Mouse (Mus musculus): ENCODE results near the gene Uggt1. TPM values are rescaled to one million over a fixed set of nuclear protein-coding genes. Genes with fewer than 3 reads are reported as not detected.

Uggt1 gene
- 10 to 100 TPM; 42.0 to 44.8 TPM for total RNA-seq (2021)
- long read RNA-seq, experiment 1, full-length matches to known transcripts, result 8 of 27 reads
- long read RNA-seq, experiment 1, partial matches to known transcripts, result 6 of 27 reads
- long read RNA-seq, experiment 1, other reads (novel, unspliced or antisense), result 13 of 27 reads
- long read RNA-seq, experiment 2, full-length matches to known transcripts, result 6 of 13 reads
- long read RNA-seq, experiment 2, partial matches to known transcripts, result 6 of 13 reads
- long read RNA-seq, experiment 2, other reads (novel, unspliced or antisense), result 1 of 13 reads

DNA sequence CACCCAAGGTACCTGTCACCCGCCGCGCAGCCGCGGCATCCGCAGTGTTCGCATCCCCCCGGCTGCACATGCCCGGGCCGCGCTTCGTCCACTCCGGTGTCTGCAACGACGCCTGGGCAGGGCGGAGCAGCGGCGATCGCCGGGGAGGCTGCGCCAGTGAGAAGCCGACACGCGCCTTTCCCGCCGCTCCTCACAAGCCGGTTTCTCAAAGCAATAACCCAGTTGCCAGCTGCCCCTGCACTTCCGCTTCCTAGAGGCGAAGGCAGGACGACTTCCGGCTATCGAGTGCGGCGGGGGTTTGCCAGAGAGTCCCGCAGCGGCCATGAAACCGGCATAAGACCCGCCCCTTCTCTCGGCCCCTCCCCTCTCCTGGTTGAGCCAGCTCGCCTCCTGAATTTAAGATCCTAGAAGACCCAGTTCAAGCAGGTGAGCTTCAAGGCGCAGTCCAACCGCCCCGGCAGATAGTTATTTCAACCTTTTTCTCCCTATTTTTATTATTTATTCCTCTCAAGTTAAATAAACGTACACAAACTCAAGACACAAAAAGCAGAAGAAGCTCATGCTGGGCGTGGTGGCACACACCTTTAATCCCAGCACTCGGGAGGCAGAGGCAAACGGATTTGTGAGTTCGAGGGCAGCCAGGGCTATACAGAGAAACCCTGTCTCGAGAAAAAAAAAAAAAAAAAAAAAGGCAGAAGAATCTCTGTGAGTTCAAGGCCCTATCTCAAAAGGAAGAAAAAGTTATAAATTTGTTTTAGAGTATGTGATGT is at the start of gene Uggt1:
Gene Uggt1 (minus strand): TSS at position 663 of the 770 bp plus-strand sequence.
- peak; percentile 91 to 95 for DNase-seq (ENCODE audit: low spot score in 2 of 2)

DNA sequence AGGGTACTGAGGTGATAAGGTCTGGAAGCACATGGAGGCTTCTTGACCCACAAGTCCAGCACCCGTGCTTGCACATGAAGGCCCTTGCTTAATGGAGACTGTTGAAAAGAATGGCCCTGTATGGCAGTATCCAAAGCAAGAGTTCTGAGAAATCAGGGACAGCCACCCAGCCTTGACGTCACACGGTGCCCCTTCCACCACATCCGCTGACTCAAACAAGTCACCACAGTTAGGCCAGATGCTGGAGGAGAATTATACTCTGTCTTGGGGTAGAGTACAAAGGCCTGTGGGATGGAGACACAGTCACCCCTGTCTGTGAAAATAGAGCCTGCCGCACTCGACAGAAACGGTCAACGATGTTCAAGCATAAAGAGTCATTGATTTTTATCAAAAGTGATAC is 49.0 kb upstream of the Uggt1 start:
- DNase-seq (ENCODE audit: low spot score in 2 of 2), result no peak

DNA sequence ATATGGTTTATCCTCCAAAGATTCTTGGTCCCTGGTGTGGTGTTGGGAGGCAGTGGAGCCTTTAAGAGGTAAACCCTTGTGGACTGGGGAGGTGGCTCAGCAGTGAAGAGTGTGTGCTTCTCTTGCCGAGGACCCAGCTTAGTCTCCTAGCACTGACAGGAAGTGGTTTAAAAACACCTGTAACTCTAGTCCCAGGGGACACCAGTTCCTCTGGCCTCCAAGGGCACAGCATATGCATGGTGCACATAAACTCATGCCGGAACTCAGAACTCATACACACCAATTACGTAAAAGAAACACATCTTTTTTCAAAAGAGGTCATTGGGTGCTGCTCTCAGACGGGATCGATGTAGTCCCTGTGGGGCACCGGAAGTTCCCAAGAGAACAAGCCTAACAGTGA is 37.3 kb upstream of the Uggt1 start:
- no peak for DNase-seq (ENCODE audit: low spot score in 2 of 2)

DNA sequence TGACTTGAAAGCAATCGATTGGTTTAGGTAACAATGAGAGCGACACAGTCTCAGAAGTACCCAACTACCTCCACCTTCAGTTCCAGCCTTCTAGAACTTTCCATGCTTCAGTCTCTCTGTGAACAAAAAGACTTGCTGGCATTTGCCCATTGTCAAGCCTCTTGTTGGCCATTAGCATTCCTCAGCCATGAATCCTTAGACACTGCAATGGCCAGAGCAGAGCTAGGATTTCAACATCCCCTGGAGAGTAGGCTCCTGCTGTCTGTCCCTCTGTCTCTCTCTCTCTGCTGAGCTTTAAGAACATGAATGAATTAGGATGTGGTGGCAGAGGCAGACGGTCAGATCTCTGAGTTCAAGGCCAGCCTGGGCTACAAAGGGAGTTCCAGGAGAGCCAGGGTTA is 36.4 kb upstream of the Uggt1 start:
- DNase-seq (ENCODE audit: low spot score in 2 of 2), result no peak

DNA sequence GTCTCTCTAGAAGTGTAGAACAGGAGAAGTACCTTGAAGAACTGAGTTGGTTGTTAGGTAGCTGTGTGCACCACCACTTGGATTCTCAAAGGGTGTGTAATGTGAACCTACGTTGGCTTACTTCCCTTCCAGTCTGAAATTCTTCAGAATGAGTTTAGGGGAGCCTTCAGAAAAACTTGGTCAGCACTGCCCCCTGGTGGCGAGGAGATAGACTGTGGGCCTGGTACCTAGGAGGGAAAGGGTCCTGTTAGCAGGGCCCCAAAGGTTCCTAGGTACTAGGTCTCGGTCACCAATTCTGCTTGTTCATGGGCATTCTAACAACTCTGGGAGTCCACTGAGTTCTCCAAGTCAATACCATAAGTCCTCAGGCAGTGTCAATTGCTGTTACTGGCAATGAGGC is 34.7 kb upstream of the Uggt1 start:
- DNase-seq (ENCODE audit: low spot score in 2 of 2), result peak; percentile 79 to 88

DNA sequence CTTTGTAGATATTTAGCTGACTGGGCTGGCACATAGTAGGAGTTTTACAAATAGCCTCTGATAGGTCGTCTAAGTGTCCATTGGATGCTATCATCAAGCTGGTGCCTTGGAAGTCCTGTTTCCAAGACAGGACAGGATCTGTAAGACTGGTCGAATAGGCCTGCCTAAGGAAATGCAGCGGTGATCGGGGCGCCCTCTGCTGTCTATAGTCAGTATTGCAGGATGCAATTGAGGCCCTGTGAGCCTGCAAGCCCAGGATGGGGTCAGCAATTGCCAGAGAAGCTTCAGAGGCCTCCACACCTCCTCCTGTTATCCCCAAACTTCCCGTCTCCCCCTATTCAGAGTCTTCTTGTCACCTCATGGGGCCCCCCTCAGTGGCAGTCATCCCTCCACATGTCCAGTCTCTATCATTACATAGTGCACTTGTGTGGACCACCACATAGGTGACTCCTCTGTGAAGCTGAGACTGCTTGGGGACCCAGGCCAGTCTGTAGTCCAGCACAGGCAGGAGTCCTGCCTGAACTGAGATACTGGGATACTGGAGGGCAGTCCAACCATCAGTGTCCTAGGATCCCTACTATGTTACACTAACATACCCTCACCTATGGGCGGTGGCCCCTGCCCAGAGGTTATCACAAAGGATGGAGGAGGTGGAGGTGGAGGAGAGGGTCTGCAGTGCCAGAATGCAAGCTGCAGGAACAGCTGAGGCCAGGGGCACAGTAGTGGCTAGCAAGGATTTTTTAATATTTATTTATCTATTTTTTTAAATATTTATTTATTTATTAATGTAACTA is 32.9 kb upstream of the Uggt1 start:
- peak; percentile 68 to 78 for DNase-seq (ENCODE audit: low spot score in 2 of 2)

DNA sequence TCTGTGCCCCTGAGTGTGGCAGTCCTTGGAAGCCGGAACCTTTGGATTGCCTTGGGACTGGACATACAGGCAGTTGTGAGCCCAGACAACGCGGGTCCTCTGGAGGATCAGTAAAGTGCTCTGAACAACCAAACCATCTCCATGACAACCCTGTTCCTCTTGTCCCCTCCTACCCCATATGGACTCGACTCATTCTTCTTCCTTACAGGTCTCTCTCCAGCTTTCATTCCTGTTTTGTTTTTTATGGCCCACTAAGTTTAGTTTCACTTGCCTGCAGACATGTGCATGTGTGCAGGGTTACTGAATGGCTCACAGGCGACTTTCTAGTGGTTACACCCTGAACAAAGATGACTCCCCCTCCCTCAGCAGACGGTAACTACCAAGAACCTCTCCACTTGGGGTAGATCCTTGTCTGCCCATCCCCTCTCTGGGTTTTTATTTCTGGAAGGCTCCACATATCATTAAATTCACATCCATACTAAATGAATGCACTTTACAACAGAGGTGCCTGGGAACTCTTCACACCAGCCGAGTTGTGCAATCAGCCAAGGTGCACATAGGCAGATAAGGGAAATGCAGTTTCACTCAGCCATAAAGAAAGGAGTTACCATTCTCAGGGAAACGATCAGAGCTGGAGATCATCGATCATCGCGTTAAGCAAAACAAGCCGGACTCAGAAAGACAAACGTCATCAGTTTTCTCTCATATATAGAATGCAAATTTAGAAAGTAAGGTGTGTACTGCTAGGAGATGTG is 31.3 kb upstream of the Uggt1 start:
- no peak for DNase-seq (ENCODE audit: low spot score in 2 of 2)

DNA sequence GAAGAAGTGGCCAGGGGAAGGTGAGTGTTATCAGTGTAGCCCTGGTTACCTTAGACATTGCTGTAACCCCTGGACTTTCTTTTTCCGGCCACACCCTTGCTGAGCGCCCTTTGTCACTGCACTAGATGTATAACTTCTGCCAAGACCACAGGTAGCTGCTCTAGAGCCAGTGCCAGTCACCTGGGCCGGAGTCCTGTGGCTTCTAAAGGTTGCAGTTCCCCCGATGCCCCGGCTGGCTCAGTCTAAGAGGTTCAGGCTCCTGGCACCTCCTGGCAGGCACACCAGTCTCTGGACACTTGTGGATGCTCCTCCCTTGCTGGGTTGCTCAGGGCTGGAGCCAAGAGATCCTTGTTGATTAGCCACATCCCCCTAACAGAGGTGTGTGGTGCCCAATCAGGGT is 29.9 kb upstream of the Uggt1 start, which contains the start of gene Neurl3:
Gene Neurl3 (minus strand): TSS at position 225 of the 400 bp plus-strand sequence.
- no peak for DNase-seq (ENCODE audit: low spot score in 2 of 2)

DNA sequence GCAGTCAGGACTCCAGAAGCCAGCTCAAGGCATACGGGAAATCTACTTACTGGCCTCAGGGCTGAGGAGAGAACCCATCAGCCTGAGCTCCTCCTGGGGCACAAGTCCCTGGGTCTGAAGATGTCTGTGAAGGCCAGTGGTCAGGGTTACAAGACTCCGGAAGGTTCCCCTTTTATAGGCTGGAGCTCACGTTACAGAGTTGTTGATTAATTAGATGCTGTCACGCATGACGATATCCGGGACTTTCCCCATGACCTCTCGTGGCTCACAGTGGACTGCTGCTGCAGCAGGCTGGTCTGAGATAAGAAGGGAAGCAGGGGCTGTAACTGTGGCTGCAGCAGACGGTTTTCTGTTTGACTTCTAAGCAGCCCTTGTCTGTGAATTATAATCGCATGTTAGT is 28.8 kb upstream of the Uggt1 start:
- DNase-seq (ENCODE audit: low spot score in 2 of 2), result no peak

DNA sequence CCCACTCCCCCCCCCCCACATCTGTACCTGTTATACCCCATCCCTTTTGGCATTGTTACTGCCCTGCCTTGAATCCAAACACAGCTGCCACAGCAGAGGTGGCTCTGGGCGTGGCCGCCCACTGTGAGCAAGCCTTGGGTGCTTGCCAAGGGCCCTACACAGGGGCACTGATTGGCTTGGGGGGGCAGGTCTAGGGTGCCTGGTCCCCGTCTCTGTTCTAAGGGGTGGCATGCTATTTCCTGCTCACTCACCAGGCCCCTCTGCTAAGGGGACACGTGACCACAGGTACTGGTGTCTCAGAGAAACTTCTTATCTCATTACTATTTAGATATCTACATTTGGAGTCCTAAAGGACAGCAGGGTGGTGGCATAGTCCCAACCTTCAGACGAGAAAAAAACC is 28.0 kb upstream of the Uggt1 start:
- no peak for DNase-seq (ENCODE audit: low spot score in 2 of 2)

DNA sequence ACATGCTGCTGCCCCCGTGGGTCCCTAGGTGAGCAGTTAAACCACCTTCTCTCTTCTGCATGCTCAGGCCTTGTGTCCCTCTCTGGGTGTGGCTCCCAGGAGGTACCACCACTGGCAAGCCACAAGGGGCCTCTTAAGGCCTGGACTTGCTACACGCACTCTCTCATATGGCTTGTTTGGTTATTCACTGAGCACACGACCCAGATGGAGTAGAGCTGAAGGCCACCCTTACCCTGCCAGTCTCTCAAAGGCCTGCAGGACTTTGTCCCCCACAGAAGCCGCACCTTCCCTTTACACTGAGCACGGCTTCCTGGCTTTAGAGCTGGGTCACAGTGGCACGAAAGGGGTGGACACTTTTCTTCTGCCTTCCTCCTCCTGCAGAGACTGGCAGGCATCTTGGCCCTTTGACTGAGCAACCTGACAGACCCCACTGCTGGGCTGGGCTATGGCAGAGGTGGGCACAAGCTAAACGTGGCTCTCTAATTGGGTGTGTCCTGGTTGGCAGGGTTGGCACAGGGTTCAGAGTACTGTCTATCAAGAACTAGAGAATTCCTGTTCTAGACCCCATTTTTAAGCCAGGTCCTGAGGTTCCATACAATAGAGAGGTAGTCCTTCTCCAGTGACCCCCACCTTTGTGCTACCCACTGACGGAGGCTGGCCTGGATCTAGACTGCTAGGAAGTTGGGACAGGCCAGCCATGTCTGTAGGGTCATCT is 27.2 kb upstream of the Uggt1 start:
- DNase-seq (ENCODE audit: low spot score in 2 of 2), result no peak

DNA sequence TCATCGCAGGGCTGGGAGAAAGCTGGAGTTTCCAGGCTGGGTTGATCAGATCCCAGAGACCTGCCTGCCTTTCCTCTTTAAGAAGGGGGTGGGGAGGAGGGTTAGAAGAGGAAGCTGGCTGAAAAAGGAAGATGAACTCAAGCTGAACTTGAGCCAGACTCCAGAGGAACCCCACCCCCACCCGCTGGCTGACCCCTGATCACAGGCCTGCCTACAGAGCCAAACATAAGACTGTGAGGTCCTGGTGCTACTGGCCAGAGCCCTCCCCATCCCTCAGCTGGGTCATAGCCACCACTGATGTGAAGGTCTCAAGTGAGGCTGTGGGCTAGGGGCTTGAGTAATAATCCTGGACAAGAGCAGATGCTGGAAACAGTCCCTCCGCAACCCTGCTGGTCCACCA is 26.1 kb upstream of the Uggt1 start:
- no peak for DNase-seq (ENCODE audit: low spot score in 2 of 2)

DNA sequence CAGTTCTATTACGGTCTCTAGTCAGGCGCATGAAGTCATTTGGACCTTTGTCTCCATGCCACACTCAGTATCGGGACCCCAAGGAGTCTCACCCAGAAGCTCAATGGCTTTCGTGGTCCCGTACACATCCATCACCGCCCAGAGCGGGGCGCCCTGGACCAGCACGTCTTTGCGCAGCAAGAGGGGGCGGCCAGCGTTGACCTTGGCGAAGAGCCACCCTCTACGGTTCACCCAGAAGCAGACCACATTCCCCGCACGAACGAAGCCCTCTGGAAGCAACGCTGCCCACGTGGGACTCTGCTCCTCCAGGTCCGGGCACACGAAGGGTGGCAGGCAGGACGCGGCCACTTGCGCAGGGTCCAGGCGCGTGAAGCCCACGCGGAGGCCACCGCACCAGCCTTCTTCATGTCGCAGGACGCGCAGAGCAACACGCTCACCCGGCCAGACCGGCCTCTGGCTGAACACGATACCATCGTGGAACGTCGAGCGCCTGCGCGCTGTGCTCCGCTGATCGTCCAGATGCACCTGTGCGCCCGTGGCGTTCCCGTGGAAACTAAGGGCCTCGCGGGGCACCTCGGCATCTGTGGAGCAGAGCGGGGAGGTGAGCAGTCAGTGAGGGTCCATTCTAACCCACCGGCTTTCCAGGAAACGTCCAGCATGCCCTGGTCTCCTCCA is 24.7 kb upstream of the Uggt1 start:
- DNase-seq (ENCODE audit: low spot score in 2 of 2), result no peak

DNA sequence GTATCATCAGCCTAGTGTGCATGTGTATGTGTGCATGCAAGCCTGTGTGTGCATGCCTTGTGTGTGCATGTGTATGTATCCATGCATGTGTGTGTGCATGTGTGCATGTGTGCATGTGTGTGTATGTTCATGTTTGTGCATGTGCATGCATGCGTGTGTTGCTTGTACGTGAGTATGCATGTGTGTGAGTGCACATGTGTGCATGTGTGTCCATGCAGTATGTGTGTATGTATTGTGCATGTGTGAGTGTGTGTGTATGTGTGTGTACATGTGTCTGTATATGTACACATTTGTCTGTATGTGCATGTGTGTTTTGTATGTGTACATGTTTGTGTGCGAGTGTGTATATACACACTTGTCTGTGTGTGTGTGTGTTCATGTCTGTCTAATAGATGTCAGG is 23.1 kb upstream of the Uggt1 start:
- no peak for DNase-seq (ENCODE audit: low spot score in 2 of 2)

DNA sequence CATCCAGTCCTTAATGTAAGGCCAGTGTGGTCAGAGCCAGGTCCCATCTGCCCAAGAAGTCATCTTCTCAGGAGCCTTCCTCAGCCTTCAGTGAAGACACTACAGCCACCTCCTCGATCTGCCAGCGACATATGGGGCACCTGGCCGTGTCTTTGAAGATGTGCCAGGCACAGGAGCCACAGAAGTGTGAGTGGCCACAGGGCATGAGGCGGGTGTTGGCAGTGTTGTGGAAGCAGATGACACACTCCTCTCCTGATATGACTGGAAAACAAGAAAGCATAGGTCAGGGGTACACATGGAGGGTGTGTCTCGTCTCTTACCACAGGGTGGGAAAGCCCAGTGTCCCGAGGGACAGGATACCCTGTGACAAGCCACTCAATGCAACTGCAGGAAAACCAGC is 21.8 kb upstream of the Uggt1 start:
- DNase-seq (ENCODE audit: low spot score in 2 of 2), result no peak

DNA sequence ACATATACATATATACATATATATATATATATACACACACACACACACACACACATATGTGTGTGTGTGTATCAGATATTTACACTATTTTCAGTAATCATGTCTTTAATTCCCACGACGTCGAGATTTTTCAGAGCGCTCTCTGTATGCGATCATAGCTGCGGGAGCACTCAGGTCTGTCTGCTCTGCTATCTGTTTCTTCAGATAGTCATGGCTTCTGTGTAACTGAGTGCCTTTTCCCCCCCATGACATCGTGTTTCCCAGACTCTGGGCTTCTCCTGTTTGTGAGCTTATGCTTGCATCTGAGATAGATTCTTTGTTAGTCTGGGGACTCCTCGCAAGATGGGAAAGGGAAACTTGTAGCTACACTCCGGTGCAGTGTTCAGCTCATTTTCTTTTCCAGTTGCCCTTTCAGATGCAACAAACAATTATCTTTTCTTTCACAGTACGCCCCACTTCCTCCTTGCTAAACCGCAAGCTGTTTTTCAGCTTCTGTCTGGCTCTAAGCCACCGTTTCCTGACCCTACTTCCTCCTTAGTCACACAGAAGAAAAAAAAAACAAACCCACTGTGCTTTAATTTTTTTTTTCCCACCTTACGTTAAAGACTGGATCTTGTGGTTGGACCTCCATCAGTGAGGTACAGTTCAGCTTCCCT is 19.4 kb upstream of the Uggt1 start:
- DNase-seq (ENCODE audit: low spot score in 2 of 2), result no peak

DNA sequence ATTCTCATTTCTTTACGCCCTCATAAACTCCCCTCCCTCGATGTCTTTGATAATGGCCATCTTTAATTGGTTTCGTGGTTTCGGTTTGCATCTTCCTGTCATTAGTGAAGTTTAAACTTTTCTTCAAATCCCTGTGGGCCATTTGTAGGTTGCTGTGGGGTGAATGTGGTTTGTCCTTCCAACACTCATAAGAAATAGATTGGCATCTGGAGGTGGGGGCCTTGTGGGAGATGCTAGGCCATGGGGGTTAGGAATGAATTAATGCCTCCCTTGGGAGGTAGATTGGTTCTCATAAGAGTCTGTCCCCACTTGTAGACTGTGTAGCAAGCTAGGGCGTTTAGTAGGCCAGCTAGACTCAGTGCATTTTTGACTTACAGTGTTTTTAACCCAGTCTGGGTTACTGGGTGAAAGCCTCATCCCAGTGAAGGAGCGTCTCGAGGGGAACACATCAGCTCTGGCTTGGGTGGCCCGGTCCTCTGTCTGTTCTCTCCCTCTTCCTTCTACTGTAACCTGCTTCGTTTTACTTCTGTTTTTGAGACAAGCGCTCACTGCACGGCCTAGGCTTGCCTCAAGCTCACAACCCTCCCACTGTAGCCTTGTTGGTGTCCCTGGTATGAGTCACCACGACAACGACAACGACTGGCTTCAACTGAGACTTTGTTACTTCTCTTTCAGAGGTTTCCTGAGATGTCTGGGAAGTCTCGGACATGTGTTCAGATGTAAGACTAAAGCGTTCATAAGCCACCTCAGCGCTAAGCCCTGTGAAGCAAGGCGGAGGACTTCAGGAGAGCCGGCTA is 17.4 kb upstream of the Uggt1 start:
- no peak for DNase-seq (ENCODE audit: low spot score in 2 of 2)

DNA sequence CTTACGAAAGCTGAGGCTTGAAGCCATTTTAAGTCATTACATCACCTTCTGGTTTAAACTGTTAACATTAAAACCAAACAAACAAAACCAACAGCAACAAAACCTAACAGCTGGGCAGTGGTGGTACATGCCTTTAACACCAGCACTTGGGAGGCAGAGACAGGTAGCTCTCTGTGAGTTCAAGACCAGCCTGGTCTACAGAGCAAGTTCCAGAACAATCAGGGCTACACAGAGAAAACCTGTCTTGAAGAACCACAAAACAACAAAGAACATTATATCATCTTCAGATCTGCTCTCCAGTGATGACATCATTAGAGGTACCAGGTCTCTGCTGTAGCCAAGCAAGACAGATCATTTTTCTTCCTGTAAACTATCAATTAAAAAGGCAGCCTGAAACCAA is 15.9 kb upstream of the Uggt1 start:
- no peak for DNase-seq (ENCODE audit: low spot score in 2 of 2)

DNA sequence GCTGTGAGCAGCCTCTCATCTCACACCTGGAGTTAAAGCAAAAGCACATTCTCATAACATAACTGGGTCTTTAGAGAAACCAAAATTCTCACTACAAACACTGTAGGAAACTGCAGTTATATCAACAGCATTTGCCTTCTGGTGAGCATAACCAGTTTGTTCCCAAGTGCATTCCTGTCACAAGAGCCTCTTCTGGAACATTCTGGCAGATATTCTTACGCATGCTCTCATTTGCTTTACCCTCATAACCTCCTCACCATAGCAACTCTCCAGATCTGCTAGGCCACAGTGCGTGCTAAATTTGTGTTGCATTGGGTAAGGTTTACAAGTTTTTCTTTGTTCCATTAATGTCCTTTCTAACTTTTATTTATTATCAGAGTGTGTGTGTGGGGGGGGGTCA is 14.8 kb upstream of the Uggt1 start:
- DNase-seq (ENCODE audit: low spot score in 2 of 2), result no peak
